Comparison of ENCODE assay signal across 8 mouse cellular contexts in genomic region chr6:84583371-84583770, GRCm38 (mm10). TPM values are rescaled to one million over a fixed set of nuclear protein-coding genes. Genes with fewer than 3 reads are reported as not detected.
A peak's percentile ranks its signal among the peaks of the same experiment; 100 is the strongest.
DNase-seq lines count a peak whose midpoint lies in the region; ATAC-seq lines count a peak whose summit lies in the region.

No protein-coding gene starts in this region.

- peaks cover 62% of the 10 kb centered on the region for H3K27me3 ChIP-seq in embryonic facial prominence, embryonic 13.5 days
- peaks cover 87% of the 10 kb centered on the region for H3K27me3 ChIP-seq in heart, embryonic 11.5 days (ENCODE audit: control insufficient read depth, insufficient read depth, low read length)
- peaks cover 70% of the 10 kb centered on the region for H3K27me3 ChIP-seq in liver, embryonic 16.5 days (ENCODE audit: control insufficient read depth, insufficient read depth, low read depth, low read length)
- peaks cover 94% of the 10 kb centered on the region for H3K27me3 ChIP-seq in neural tube, embryonic 15.5 days (replicated peaks)

- DNase-seq in layer of hippocampus, adult 9-11 months = peak; percentile 55
- no peak for DNase-seq in layer of hippocampus, postnatal 25 days (ENCODE audit: extremely low spot score in 1 of 2, low spot score in 1 of 2)
- DNase-seq in kidney, adult 8-10 months = peak; percentile 60 to 71
- peak; percentile 60 to 75 for DNase-seq in thymus, postnatal 36 days

- 0% methylated on average over 26 of the region's 26 CpGs for WGBS in embryonic facial prominence, embryonic 13.5 days
- WGBS in heart, embryonic 11.5 days (ENCODE audit: insufficient replicate concordance) = under 1% methylated on average over 26 of the region's 26 CpGs
- WGBS in liver, embryonic 16.5 days (ENCODE audit: insufficient replicate concordance) = under 1% methylated on average over 26 of the region's 26 CpGs
- WGBS in neural tube, embryonic 15.5 days = under 1% methylated on average over 26 of the region's 26 CpGs

- H3K4me3 ChIP-seq in embryonic facial prominence, embryonic 13.5 days = peak overlapping the region; percentile 72
- H3K4me3 ChIP-seq in heart, embryonic 11.5 days (ENCODE audit: low read depth, low read length) = peak overlapping the region; percentile 42
- H3K4me3 ChIP-seq in liver, embryonic 16.5 days (ENCODE audit: low read depth, low read length) = peak overlapping the region; percentile 30
- H3K4me3 ChIP-seq in neural tube, embryonic 15.5 days (replicated peaks) = peak overlapping the region; percentile 33

- peaks cover 39% of the 10 kb centered on the region for H3K36me3 ChIP-seq in embryonic facial prominence, embryonic 13.5 days
- no peaks in the 10 kb centered on the region for H3K36me3 ChIP-seq in heart, embryonic 11.5 days (ENCODE audit: control insufficient read depth, insufficient read depth, low read length)
- H3K36me3 ChIP-seq in liver, embryonic 16.5 days (ENCODE audit: control insufficient read depth, insufficient read depth) = no peaks in the 10 kb centered on the region
- H3K36me3 ChIP-seq in neural tube, embryonic 15.5 days = no peaks in the 10 kb centered on the region

- peak overlapping the region; percentile 95 for H3K9ac ChIP-seq in embryonic facial prominence, embryonic 13.5 days
- no peak overlapping the region for H3K9ac ChIP-seq in heart, embryonic 11.5 days (ENCODE audit: low read depth, low read length)
- H3K9ac ChIP-seq in liver, embryonic 16.5 days (ENCODE audit: low read depth, low read length) = no peak overlapping the region
- no peak overlapping the region for H3K9ac ChIP-seq in neural tube, embryonic 15.5 days (replicated peaks)

- peak overlapping the region; percentile 86 for H3K4me2 ChIP-seq in embryonic facial prominence, embryonic 13.5 days
- peak overlapping the region; percentile 81 for H3K4me2 ChIP-seq in heart, embryonic 11.5 days
- H3K4me2 ChIP-seq in liver, embryonic 16.5 days (ENCODE audit: low read depth, low read length) = peak overlapping the region; percentile 35
- peak overlapping the region; percentile 94 for H3K4me2 ChIP-seq in neural tube, embryonic 15.5 days

- H3K9me3 ChIP-seq in embryonic facial prominence, embryonic 13.5 days = no peaks in the 10 kb centered on the region
- no peaks in the 10 kb centered on the region for H3K9me3 ChIP-seq in heart, embryonic 11.5 days (replicated peaks; ENCODE audit: control insufficient read depth, low read length)
- no peaks in the 10 kb centered on the region for H3K9me3 ChIP-seq in liver, embryonic 16.5 days (replicated peaks; ENCODE audit: control insufficient read depth, low read length)
- no peaks in the 10 kb centered on the region for H3K9me3 ChIP-seq in neural tube, embryonic 15.5 days (replicated peaks)

- peak overlapping the region; percentile 95 for H3K27ac ChIP-seq in embryonic facial prominence, embryonic 13.5 days
- H3K27ac ChIP-seq in heart, embryonic 11.5 days (ENCODE audit: low read depth, low read length) = no peak overlapping the region
- H3K27ac ChIP-seq in liver, embryonic 16.5 days (ENCODE audit: low read length) = no peak overlapping the region
- H3K27ac ChIP-seq in neural tube, embryonic 15.5 days (replicated peaks) = no peak overlapping the region

- ATAC-seq in embryonic facial prominence, embryonic 13.5 days (ENCODE audit: insufficient number of reproducible peaks, insufficient read depth, low FRiP score, low TSS enrichment, low read depth) = no peak
- 0 out of 2 replicates have a peak, but pooled peaks have one; percentile 19 for ATAC-seq in heart, embryonic 11.5 days (replicated peaks; ENCODE audit: insufficient number of reproducible peaks, low FRiP score, low TSS enrichment)
- 0 out of 2 replicates have a peak, but pooled peaks have one; percentile 17 for ATAC-seq in liver, embryonic 16.5 days (ENCODE audit: low read depth)
- peak; percentile 31; the same call in 1 of the 2 replicates for ATAC-seq in neural tube, embryonic 15.5 days (ENCODE audit: low FRiP score)

- peaks cover 81% of the 10 kb centered on the region for H3K4me1 ChIP-seq in embryonic facial prominence, embryonic 13.5 days
- H3K4me1 ChIP-seq in heart, embryonic 11.5 days (ENCODE audit: control insufficient read depth, insufficient read depth, low read length) = peaks cover 35% of the 10 kb centered on the region
- H3K4me1 ChIP-seq in liver, embryonic 16.5 days (ENCODE audit: control insufficient read depth, low read depth, low read length) = peaks cover 9% of the 10 kb centered on the region
- peaks cover 55% of the 10 kb centered on the region for H3K4me1 ChIP-seq in neural tube, embryonic 15.5 days

RNA-seq across cellular contexts. Expression of gene Cyp26b1, which starts 10.3 kb away (rescaled TPM):
- 10 to 100 TPM; 11.1 to 11.5 TPM for total RNA-seq in layer of hippocampus, postnatal 25 days (2021)
- polyA plus RNA-seq in embryonic facial prominence, embryonic 13.5 days (2015; fragmentation: Nextera tagmentation; extraction: Ambion mirVana) = 38.0 and 38.9 TPM in 2 replicates
- polyA plus RNA-seq in heart, embryonic 11.5 days (2014; fragmentation: Nextera tagmentation; extraction: Ambion mirVana) = 1.3 and 1.7 TPM in 2 replicates
- 0.07 and 0.17 TPM in 2 replicates for polyA plus RNA-seq in liver, embryonic 16.5 days (2015; fragmentation: Nextera tagmentation; extraction: Ambion mirVana)
- polyA plus RNA-seq in neural tube, embryonic 15.5 days (2015; fragmentation: Nextera tagmentation; extraction: Ambion mirVana) = 10.2 and 11.6 TPM in 2 replicates

Comparison
In these comparisons a context has a peak if more than half of its experiments do, and no peak if none do; other contexts are left out.
1. DNase-seq: peak in layer of hippocampus, adult 9-11 months (single experiment), kidney, adult 8-10 months (2 of 2) and thymus, postnatal 36 days (2 of 2); none in layer of hippocampus, postnatal 25 days (0 of 2).
2. H3K4me2 ChIP-seq: peak in every context shown above with its lines; median percentile 94 in neural tube, embryonic 15.5 days; 86 in embryonic facial prominence, embryonic 13.5 days; 81 in heart, embryonic 11.5 days; 35 in liver, embryonic 16.5 days.
3. Peak in every context shown above with its lines, with median percentiles within 50 percentile points of each other: H3K4me3 ChIP-seq.